Mouse (Mus musculus) kidney, adult 9 months (tissue): ENCODE results near the gene Mettl13.

Experiments
- DNase-seq: peaks from one replicate; pipeline ENCODE4 v3.0.0; 2022

Gene Mettl13

DNA sequence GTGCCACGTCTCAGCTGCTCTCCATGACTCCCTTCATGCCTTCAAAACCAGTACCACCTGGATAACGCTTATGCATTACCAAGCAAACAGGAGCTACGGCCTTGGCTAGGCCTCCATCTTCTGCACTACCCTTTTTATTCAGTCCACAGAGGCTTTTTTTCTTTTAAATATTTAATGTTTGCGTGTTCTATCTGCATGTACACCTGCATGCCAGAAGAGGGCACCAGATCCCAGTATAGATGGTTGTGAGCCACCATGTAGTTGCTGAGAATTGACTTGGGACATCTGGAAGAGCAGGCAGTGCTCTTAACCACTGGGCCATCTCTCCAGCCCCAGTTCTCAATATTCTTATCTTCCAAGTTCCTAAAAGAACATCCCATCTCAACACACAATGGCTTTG is 16.8 kb downstream of the Mettl13 start:
- DNase-seq: no peak

DNA sequence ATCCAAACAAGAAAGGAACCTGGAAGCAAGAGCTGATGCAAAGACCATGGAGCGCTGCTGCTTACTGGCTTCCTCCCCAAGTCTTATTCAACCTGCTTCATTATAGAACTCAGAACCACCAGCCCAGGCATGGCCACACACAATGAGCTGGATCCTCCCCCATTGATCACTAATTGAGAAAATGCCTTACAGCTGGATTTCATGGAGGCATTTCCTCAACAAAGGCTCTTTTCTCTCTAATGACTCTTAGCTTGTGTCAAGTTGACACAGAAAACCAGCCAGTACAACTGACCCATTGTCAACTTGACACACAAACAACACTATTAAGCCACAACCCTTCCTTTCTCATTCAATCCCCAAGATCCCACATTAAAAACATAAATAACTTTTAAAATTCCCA is 17.7 kb downstream of the Mettl13 start:
- DNase-seq: no peak

DNA sequence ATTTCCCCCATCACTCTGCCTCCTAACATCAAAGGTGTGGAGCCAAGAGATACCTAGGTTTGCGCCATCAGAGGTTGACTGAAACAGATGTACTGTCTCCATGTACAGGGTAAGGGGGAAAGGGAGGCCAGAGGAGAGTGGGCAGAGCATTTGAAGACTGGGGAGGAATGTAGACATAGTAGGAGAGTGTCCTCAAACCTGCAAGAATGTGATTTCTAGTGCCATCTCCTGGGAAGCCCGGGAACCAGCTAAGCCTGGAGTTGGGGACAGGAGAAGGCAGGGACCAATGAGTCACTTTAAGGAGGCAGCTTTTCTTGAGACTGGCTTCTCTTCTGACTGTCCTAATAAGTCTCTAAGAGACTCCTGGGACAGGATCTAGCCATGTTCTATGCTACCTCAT is 18.7 kb downstream of the Mettl13 start:
- no peak for DNase-seq

DNA sequence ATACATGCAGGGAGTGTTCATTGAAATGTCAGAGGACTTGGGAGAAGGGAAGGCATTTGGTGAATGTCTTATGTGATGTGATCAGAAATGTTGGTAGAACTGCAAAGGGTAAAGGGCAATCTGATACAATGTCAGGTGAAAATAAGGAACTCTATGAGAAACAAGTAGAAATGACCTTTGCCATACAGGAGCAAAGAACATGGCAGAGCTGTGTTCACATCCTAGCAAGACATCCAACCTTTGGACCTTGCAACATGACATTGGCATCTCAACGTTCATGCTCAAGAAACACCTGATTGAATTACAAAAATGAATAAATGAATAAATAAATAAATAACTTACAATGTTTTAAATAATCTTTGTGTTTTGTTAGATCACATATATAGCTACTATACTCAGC is 33.2 kb downstream of the Mettl13 start:
- DNase-seq: no peak

DNA sequence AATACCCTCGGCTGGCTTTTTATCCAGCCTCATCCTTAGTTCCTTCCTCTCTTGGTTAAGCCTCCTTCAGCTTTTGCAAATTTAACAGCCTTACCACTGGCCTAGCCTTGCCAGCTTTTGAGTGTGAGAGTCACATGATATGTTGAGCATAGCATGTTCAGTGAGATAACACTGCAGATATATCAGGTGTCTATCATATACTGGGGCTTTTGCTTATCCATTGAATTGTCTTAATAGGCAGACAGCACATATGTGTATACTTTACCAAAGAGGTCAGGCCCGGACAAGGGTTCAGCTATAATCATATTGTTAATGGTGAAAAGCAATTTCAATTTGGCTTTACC is 38.4 kb downstream of the Mettl13 start:
- DNase-seq: no peak

GRCm38 (mm10) chr1:162509329-162510012 is 38.9 kb downstream of the Mettl13 start:
- DNase-seq: peak; percentile 8

DNA sequence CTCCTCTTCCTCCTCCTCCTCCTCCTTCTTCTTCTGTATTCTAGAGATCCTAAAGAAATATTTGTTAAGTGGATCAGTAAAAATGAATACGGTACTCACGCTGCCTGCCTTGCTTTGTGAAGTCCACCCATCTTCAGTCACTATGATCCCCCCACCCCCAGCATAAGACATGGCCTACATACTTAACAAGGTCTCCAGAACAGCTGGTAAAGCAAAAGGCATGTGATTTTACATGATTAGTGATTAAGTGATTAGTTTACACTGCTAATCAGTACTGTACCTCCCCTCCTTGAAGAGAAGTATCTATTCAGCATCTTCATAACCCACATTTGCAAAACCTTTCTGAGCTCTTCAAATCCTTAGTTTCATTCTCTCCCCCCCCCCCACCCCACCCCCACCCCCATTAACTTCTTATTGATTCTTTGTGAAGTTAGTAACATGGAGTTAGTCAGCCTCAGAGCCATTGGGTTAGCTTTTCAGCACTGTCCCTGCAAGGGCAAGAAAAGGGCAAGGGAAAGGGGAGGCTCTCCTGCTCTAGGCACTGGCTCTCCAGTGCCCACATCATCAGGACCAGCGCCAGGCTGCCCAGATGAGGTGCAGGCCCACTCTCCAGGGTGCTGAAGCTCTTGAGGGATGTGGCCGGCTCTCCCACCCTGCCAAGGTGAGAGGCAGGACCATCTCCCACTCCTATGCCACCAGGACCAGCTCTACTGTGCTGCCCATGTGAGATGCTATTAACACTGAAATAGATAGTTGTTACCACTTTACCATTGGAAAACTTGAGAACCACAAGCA is 39.9 kb downstream of the Mettl13 start:
- no peak for DNase-seq

DNA sequence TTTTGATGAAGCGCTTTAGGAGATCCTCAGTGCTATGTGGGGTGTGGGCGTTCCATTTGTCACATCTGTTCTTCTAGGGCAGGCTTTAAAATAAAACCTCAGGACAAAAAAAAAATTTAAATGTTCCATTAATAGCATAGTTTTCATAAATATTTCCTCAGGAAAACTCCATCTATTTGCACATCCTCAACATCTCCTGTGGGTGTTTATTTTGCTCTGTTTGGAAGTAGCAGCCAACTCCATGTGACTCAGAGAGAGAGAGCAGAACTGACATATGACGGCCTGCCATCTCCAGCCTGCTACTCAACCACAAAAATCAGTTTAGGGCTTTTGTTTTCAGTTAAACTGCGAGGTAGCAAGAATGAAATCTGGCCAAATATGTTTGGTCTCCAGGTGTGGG is 41.8 kb downstream of the Mettl13 start:
- DNase-seq: no peak

DNA sequence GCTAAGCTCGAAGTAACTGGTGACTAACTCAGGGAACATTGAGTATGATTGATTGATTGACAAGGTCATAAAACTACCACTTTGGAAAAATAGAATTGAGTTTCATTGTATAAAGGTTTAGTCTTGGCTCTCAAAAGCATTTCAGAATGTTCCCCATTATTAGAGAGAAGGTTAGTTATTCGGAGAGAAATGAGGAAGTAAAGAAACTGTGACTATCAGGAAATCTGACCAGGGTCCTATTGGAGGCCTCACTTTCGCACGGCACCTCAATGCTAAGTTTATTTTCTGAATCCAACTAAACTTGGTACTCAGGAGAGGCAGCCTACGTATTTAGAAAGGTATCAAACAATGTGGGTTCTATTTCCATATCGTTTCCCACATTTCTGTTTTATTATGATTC is 42.7 kb downstream of the Mettl13 start:
- no peak for DNase-seq
